In the genomic region with DNA sequence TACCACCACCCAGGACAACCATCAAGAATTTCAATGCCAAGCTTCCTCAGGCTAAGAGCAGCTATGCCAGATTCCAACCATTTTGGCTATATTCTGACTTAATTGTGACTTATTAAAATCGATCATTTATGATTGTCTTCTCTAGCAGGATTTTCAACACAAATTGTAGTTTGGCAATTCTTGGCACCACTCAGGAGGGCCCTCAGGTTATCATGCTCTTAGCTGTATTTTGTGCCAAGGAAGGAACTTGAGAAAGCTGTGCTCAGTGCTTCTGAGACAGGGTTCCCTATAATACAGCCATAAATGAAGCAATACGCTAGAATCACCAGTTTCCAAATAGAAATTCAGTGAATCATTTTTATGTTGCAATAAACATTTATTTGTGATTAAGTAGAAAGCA, we compare ENCODE assay signal across 28 mouse cellular contexts.
"Had no signal": no experiment of that assay in that cellular context is flagged by ENCODE, and none has a peak within 500 bp of the region (broad histone marks: within the 10 kb centered on the region; RNA-seq: fewer than 3 reads in every experiment).

No protein-coding gene starts in this region.

- H3K4me3 ChIP-seq: gastrocnemius, adult 2 months; heart, adult 2 months; heart, embryonic 13.5 days; heart, embryonic 15.5 days; hindbrain, embryonic 13.5 days; hindbrain, embryonic 15.5 days; kidney, embryonic 15.5 days; limb, embryonic 10.5 days; limb, embryonic 12.5 days; liver, embryonic 13.5 days; liver, embryonic 15.5 days had no signal

- DNase-seq: gastrocnemius, adult 2 months; gastrocnemius, postnatal 10 days; gastrocnemius, postnatal 25 days; heart, adult 11 months; heart, adult 2 months; heart, postnatal 14 days; heart, postnatal 36 days; kidney, adult 11 months; kidney, adult 2 months; kidney, adult 9 months; kidney, postnatal 14 days; kidney, postnatal 36 days; layer of hippocampus, adult 9-11 months; layer of hippocampus, postnatal 36 days; liver; liver, embryonic 13.5 days; liver, postnatal 0 days had no signal

- ATAC-seq: hindbrain, postnatal 0 days; intestine, embryonic 16.5 days; liver, postnatal 0 days had no signal

- H3K27ac ChIP-seq: gastrocnemius, adult 2 months; heart, adult 2 months; heart, embryonic 13.5 days; heart, embryonic 15.5 days; hindbrain, embryonic 13.5 days; hindbrain, embryonic 15.5 days; hindbrain, postnatal 0 days; kidney, embryonic 15.5 days; kidney, postnatal 0 days; limb, embryonic 10.5 days; limb, embryonic 12.5 days; liver, embryonic 13.5 days; liver, embryonic 15.5 days had no signal
